Mouse (Mus musculus) neural tube, embryonic 13.5 days (tissue): Measurements from ENCODE around the gene Abhd14a. TPM values are rescaled to one million over a fixed set of nuclear protein-coding genes. Genes with fewer than 3 reads are reported as not detected.

Experiments
- polyA plus RNA-seq: library from polyadenylated mRNA; unstranded; fragments of >200 nt; fragmentation: Nextera tagmentation; extraction: Ambion mirVana; gene quantifications from 2 replicates; pipeline ENCODE4 v1.2.1, GENCODE M21; 2015

The Abhd14a gene
- polyA plus RNA-seq, 1 experiment from 2014 or later, result 57.4 TPM

Other genes with a start within 250 kb of the Abhd14a start
- 18.7 and 22.8 TPM in 2 replicates for gene Ppm1m, start 247.9 kb downstream of the Abhd14a start, polyA plus RNA-seq
- 54.1 and 57.1 TPM in 2 replicates for gene Twf2, start 244.6 kb downstream of the Abhd14a start, polyA plus RNA-seq
- gene Tlr9, start 225.1 kb downstream of the Abhd14a start, polyA plus RNA-seq, result not detected in 2 replicates
- gene Alas1, start 199.0 kb downstream of the Abhd14a start, polyA plus RNA-seq, result 96.8 and 101 TPM in 2 replicates
- gene Poc1a, start 166.6 kb downstream of the Abhd14a start, polyA plus RNA-seq, result 8.0 and 8.4 TPM in 2 replicates
- 12.3 and 13.1 TPM in 2 replicates for gene Dusp7, start 79.0 kb downstream of the Abhd14a start, polyA plus RNA-seq
- gene Rpl29, start 18.2 kb downstream of the Abhd14a start, polyA plus RNA-seq, result 576 and 729 TPM in 2 replicates
- gene Acy1, start 9.4 kb downstream of the Abhd14a start, polyA plus RNA-seq, result 27.9 and 31.0 TPM in 2 replicates
- gene Abhd14b, start 219 bp downstream of the Abhd14a start, polyA plus RNA-seq, result 5.9 and 6.9 TPM in 2 replicates
- gene Pcbp4, start 5.6 kb upstream of the Abhd14a start, polyA plus RNA-seq, result 257 and 262 TPM in 2 replicates
- 0.73 and 0.92 TPM in 2 replicates for gene Gpr62, start 18.3 kb upstream of the Abhd14a start, polyA plus RNA-seq
- gene Rrp9, start 28.3 kb upstream of the Abhd14a start, polyA plus RNA-seq, result 42.3 and 43.7 TPM in 2 replicates
- gene Parp3, start 29.3 kb upstream of the Abhd14a start, polyA plus RNA-seq, result 1.3 TPM in 2 replicates
- gene Iqcf1, start 52.3 kb upstream of the Abhd14a start, polyA plus RNA-seq, result not detected in 2 replicates
- gene Iqcf5, start 66.9 kb upstream of the Abhd14a start, polyA plus RNA-seq, result not detected in 2 replicates
- gene Iqcf3, start 114.0 kb upstream of the Abhd14a start, polyA plus RNA-seq, result not detected in 2 replicates
- gene Iqcf4, start 123.3 kb upstream of the Abhd14a start, polyA plus RNA-seq, result not detected in 2 replicates
- not detected in 2 replicates for gene Iqcf6, start 178.9 kb upstream of the Abhd14a start, polyA plus RNA-seq
- 3.5 and 4.2 TPM in 2 replicates for gene Grm2, start 208.4 kb upstream of the Abhd14a start, polyA plus RNA-seq
- 52.6 and 57.4 TPM in 2 replicates for gene Tex264, start 238.2 kb upstream of the Abhd14a start, polyA plus RNA-seq